Mouse (Mus musculus): Measurements from ENCODE around the gene Plch2.

DNA sequence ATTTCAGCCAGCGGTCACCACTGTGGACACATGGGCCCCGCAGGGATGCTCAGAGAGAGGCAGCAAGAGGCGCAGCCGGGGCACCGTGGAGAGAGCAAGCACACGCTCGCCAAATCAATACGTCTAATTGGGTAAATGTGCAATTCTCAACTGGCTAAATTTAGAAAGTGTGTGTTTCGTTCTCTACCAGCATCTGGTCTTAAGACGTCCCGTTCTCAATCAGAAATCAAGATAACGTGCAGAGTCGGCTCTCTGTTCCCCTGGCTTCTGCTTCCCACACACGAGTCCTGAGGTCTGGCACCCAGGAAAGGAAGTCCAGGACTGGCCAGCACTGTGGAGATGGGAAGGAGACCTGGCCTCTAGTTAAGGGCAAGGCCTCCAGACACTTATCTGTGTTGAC lies 9.9 kb downstream of the Plch2 start:
- TF ChIP-seq CTCF (IDR thresholded peaks at IDR 0.05; ENCODE audit: low read depth) (no peak), EP300 (IDR thresholded peaks at IDR 0.05; ENCODE audit: low read depth) (no peak)

All from liver, embryonic 14.5 days (tissue).